Mouse (Mus musculus): ENCODE data around the gene 9530003J23Rik.
A peak's percentile ranks its signal among the peaks of the same experiment; 100 is the strongest.
"Not testable (repeated sequence)": the region's sequence is repeated elsewhere in the genome, so short reads cannot be mapped to it uniquely, and the experiment has no call there.

9530003J23Rik gene

GRCm38 (mm10) chr10:117225094-117225493 is 13.4 kb downstream of the 9530003J23Rik start:
- peak in 1 of 2 experiments; percentile 32 for DNase-seq

GRCm38 (mm10) chr10:117224102-117224990 is 14.2 kb downstream of the 9530003J23Rik start, which contains the start of gene Yeats4:
Gene Yeats4 (minus strand): TSS chr10:117224507.
- peak; percentile 94 to 95 for DNase-seq

- no peak for DNase-seq
Measured at GRCm38 (mm10) chr10:117223758-117224101, 14.8 kb downstream of the 9530003J23Rik start.

GRCm38 (mm10) chr10:117222821-117223220 is 15.7 kb downstream of the 9530003J23Rik start:
- peak in 1 of 2 experiments; percentile 21 for DNase-seq

- DNase-seq, result peak in 1 of 2 experiments; percentile 15
Measured at GRCm38 (mm10) chr10:117218351-117218750, 20.2 kb downstream of the 9530003J23Rik start.

GRCm38 (mm10) chr10:117217246-117217840 is 21.2 kb downstream of the 9530003J23Rik start:
- DNase-seq, result peak in 1 of 2 experiments; percentile 25

- DNase-seq, result peak; percentile 42 to 55
Measured at GRCm38 (mm10) chr10:117216793-117217192, 21.7 kb downstream of the 9530003J23Rik start.

GRCm38 (mm10) chr10:117216132-117216495 is 22.4 kb downstream of the 9530003J23Rik start:
- DNase-seq, result peak in 1 of 2 experiments; percentile 32

- peak in 1 of 2 experiments; percentile 31 for DNase-seq
Measured at GRCm38 (mm10) chr10:117215409-117216131, 22.9 kb downstream of the 9530003J23Rik start.

- DNase-seq, result no peak
Measured at GRCm38 (mm10) chr10:117211023-117211422, 27.5 kb downstream of the 9530003J23Rik start.

- peak in 1 of 2 experiments; percentile 45 for DNase-seq
Measured at GRCm38 (mm10) chr10:117209469-117209938, 29.0 kb downstream of the 9530003J23Rik start.

GRCm38 (mm10) chr10:117208787-117209186 is 29.7 kb downstream of the 9530003J23Rik start:
- DNase-seq, result not testable (repeated sequence)

- DNase-seq, result no peak
Measured at GRCm38 (mm10) chr10:117208221-117208620, 30.3 kb downstream of the 9530003J23Rik start.

GRCm38 (mm10) chr10:117206070-117206469 is 32.4 kb downstream of the 9530003J23Rik start:
- DNase-seq, result no peak

GRCm38 (mm10) chr10:117203558-117203981 is 34.9 kb downstream of the 9530003J23Rik start:
- no peak for DNase-seq

GRCm38 (mm10) chr10:117202981-117203557 is 35.4 kb downstream of the 9530003J23Rik start:
- DNase-seq, result no peak

- no peak for DNase-seq
Measured at GRCm38 (mm10) chr10:117199701-117200100, 38.8 kb downstream of the 9530003J23Rik start.

GRCm38 (mm10) chr10:117196696-117197095 is 41.8 kb downstream of the 9530003J23Rik start:
- no peak for DNase-seq

- no peak for DNase-seq
Measured at GRCm38 (mm10) chr10:117195748-117196147, 42.8 kb downstream of the 9530003J23Rik start.

GRCm38 (mm10) chr10:117195005-117195404 is 43.5 kb downstream of the 9530003J23Rik start:
- DNase-seq, result no peak

- DNase-seq, result no peak
Measured at GRCm38 (mm10) chr10:117193364-117193763, 45.1 kb downstream of the 9530003J23Rik start.

GRCm38 (mm10) chr10:117185399-117186089 is 53.0 kb downstream of the 9530003J23Rik start:
- DNase-seq, result no peak
